Mouse (Mus musculus) layer of hippocampus, adult 18-20 months (tissue): ENCODE results near the gene Cd59b. TPM values are rescaled to one million over a fixed set of nuclear protein-coding genes. Genes with fewer than 3 reads are reported as not detected.
"Not testable (repeated sequence)": the region's sequence is repeated elsewhere in the genome, so short reads cannot be mapped to it uniquely, and the experiment has no call there.

Source experiments
- DNase-seq, 2 experiments: peaks; one replicate each; pipeline ENCODE4 v3.0.0; 2022; ENCODE audit warnings: low spot score in 2 of 2
- total RNA-seq, 2 experiments: library from RNA; stranded (reverse); gene quantifications; 2 replicates each; pipeline ENCODE4 v1.2.3; 2021

Gene Cd59b
- total RNA-seq, 2 experiments from 2014 or later, result 0.66 to 1.4 TPM

DNA sequence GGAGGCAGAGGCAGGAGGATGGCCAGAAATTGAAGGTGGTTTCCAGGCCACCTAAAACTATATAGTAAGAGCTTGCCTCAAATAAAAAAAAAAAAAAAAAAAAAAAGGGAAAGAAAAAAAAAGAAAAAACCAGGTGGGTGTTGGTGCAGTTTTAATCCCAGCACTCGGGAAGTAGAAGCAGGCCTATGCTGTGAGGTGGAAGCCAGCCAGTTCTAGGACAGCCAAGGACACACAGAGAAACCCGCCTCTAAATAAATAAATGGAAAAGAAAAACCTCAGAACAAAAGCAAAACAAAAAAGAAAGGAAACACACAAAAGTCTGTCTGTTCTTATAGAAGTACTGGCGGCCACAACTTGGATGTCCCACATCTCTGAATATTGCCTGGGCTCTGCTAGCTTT, 45.2 kb downstream of the Cd59b start:
- DNase-seq, result no peak

DNA sequence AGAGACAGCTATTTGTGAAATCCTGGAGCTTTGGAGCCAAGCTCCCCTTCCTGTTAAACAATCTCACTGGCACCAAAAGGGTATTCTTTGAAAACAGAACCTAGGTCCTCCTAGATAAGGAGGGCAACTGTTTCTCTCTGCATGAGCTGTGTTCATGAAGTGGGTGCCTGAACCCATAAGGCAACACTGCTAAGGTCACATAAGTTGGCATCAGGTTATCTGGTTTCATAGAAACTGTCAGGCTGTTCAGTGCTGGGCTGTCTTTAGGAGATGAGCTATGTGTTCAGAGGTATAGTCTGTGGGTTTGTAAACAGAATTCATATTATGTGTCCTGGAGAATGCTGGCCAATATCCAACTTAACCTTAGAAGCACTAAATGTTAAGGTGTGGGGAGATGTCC, 47.5 kb downstream of the Cd59b start:
- DNase-seq, result not testable (repeated sequence)

DNA sequence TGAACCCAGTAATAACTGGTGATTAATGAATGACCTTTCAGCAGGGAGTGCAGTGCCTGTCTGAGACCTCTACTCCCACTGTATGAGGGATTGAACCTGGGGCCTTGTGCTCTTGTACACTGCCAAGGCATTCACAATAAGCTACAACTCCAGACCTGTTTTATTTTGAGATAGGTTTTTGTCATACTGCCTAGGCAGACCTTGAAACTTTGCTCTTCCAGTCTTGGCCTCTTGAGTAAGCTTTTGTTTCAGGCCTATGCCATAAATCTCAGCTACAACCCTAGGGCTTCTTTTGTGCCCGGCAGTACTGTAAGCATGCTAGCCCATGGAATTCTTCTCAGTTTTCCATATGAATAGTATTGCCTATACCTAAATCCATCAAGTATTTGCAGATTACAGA, 49.4 kb downstream of the Cd59b start:
- DNase-seq, result no peak

DNA sequence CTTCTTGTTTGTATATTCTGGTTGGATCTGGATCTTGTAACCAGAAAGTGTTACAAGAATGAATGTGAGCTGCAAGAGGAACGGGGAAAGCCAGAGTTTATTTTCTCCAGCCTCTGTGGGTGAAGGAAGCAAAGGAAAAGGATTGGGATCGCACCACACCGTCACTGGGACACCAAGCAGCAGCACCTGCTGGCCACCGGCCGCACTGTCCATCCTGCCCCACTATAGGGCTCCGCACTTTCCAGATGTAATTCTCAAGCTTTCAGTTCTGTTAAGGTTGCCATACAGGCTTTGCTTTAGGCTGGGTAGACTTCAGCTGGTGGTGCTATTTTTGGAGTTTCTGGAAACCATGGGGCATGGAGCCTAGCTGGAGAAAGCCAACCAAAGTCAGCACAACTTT, 50.7 kb downstream of the Cd59b start:
- no peak for DNase-seq

DNA sequence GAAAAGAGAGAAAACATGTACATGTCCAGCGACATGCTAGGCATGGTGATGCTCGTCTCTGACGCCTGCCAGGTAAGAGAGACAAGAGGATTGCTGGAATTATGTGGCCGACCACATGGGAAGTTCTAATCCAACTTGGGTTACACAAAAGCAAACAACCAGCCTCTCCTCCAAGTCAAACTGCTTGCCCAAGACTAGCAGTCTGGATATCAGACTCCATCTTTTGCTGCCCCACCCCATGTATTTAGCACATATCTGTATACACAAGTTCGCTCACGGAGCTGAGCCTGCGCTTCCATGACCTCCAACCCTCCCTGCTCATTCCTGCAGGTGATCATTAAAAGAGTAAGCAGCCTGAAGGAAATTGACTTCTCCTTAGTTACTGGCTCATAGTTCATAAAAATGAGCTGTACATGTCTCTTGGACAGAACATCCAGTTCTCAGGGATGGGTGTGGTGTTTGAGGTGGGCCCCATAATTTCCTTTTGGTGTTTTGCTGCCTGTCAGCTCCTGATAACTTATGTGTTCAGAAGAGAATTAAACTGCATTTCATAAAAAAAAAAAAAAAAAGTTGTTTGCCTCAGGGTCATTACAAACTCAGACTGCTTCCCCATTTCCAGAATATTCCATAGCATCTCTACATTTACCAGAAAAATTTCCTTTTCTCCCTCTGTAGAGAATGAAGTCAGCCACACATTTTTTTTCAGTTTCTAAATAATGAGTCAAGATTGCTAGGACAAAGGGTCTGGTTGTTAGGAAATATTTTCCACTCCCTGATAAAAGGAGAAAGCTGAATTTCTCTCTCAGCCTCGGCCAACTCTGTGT, 52.2 kb downstream of the Cd59b start:
- no peak for DNase-seq

DNA sequence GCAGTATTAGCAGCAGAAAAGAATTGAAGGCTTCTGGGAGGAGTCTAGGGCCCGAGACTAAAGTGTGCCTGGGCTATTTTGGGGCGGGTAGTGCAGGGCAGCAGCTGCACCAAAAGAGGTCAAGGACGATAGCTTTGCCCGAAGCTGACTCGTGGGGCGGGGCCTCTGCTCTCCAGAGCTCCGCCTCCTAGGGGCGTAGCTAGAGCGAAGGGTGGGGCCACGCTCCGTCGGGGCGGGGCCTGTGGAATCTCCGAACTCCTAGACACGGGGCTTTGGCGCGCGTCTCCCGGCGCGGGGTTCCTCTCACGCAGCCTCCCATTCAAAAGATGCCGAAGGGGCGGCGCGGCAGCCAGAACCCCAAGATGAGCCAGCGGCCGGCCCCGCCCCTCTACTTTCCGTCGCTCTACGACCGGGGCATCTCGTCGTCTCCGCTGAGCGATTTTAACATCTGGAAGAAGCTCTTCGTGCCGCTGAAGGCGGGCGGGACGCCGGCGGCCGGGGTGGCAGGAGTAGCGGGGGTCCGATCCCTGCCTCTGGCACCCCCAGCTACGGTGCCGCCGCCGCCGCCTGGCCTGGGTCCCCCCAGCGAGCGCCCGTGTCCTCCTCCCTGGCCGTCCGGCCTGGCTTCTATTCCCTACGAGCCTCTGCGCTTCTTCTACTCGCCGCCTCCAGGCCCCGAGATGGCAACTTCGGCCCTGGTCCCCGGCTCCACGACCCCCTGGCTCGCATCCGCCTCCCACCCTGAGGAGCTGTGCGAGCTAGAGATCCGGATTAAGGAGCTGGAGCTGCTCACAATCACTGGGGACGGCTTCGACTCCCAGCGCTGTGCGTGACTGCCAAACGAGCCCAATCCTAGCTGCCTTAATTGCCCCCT, 53.1 kb downstream of the Cd59b start, which contains the start of gene A930018P22Rik:
TSS of gene A930018P22Rik (plus strand) at position 265 of the 874 bp plus-strand sequence.
- peak; percentile 81 to 90 for DNase-seq

DNA sequence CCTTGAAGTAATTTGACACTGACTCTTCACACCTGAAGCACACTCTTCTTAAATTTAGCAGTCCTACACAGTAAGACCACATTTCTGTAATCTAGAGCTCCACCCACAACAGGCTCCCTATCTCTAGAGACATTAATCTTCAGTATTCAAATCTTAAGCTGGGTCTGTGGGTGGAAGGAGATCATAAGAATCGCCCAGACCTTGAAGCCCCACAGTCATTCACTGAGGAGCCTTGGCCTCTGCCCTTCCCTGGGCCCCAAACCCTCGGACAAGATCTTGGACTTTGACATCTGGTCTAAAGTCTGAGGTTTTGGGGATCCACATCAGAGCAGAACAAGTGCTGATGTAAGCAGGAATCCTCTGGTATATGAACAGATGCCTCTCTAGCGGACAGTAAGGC, 53.9 kb downstream of the Cd59b start:
- no peak for DNase-seq

DNA sequence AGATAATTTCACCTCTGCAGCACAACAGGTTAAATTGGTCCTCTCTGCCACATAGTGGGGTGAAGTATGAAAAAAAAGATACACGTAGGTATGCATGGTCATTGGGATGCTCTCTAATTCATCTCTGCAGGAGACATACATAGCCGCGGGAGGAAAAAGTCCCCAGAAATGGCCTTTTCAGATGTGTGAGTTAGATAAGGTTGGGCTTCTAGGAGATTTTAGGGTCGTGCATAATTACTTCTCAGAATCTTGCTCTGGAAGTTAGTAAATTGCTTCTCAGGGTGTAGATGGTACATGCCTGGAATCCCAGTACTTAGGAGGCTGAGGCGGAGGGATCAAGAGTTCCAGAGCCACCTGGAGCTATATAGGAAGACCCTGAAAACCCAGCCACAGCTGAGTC, 54.4 kb downstream of the Cd59b start:
- DNase-seq, result no peak

DNA sequence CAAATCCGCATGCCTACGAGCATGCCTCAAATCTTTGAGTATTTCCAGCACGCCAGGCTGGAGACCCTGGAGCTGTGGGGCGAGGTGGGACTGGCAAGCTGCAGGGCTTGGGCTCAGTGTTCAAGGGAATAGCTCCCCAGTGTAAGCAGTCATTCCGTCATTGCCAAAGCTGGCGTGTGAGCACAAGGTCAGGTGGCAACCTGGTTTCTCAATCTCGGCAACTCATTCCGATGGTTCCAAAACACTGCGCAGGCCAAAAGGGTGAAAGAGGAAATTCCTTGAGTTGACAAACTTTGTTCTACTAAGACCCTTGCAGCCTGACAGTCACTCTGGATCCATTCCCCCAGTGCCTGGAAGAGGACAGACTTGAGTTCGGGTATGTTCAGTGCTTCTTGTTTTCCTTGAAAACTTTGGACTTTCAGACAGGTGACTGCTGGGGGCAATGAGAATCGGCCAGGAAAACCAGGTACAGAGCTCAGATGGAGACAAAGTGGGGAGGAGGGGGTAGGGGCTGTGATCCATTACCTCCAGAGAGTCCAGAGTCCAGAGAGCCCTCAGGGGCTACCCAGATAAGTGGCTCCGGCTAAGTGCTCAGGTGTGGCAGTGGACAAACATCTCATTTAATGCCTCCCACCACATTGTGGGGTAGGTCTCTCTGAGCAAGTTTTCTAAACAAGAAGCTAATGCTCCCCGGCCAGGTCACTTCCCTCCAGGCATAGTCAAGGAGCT, 59.3 kb downstream of the Cd59b start:
- no peak for DNase-seq

DNA sequence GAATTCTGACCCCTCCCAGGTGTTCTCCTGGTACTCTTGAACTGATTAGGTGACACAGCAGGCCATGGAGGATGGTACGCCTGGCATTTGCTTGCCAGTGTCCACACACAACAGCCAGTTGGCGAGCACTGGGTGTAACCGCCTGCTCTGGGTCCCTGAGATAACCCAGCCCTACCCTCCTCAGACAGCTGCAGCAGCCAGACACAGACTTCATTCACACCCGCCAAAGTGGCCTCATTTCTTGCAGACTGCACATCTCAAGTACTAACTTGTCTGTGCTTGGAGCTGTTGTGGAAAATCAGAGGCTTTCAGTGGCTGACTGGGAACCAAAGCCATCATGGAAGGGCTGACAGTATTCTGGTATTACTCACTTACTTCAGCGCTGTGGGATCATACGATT, 60.5 kb downstream of the Cd59b start:
- DNase-seq, result no peak

DNA sequence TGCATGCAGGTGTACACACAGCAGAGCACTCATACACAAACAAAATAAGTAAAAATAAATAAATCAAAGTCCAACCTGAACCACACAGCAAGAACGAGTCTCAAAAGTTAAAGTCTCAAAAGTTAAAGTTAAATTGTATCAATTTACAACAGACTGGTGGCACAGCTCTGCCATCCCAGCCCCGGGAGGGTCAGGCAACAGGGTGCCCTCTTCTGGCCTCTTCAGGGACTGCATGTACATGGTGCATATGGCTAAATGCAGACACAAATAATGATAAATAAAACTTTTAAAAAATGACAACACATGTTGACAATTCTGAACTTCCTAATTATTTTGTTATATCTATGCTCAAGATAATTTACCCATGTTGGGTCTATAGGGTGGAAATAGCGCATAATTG, 61.3 kb downstream of the Cd59b start:
- DNase-seq, result no peak

DNA sequence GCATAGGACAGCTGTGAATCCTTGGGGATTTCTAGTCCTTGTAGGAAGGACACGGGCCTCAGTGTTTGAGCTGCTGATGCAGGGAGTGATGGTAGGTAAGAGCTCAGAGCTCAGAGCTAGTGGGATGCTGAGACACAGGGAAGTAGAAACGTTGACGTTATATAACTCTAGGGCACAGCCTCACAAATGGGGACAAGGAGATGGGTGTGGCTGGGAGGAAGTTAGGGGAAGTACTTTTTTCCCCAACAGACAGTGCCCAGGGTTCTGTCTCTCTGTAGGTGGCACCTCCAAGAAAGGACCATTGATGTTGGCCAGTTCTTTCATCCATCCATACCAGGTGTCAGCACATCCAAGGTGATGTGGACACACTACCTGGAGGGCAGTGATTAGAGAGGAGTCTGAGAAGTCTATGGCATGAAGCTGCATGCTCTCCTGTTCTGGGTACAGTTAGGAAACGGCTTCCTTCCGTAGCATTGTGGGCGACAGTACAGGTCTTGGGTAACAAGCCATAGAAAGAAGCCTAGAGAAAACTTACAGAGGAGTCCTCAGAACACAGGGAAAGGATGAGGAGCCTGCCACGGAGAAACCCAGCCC, 62.7 kb downstream of the Cd59b start:
- no peak for DNase-seq

DNA sequence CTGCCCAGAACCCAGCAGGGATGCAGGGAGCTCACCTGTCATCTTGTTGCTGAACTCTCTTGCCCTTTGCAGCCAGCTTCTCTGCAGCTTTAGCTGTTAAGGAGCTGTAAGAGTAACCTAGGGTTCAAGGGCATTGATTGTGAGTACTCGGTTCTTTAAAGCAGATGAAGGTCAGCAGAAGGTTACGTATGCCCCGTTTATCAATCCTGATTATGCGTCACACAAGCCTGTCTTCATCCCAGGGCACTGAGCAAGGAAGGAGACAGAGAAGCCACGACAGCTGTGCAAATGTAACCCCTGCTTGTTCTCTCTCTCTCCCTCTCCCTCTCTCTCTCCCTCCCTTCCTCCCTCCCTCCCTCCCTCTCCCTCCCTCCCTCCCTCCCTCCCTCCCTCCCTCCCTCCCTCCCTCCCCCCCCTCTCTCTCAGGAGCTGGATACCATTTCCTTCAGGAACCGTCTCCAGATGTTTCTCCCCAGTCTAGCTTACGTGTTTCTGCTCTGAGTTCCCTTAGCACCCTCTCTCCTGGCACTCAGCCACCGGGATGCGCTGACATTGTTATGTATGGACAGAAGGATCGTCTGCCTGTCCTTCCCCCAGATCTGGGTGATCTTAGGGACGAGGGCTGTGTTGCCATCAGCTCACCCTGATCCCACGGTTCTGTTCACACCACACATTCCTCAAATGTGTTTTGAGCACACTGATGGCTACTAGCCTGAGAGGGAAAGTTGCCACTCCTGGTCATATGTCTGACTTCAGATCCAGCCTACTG, 63.6 kb downstream of the Cd59b start:
- no peak for DNase-seq

DNA sequence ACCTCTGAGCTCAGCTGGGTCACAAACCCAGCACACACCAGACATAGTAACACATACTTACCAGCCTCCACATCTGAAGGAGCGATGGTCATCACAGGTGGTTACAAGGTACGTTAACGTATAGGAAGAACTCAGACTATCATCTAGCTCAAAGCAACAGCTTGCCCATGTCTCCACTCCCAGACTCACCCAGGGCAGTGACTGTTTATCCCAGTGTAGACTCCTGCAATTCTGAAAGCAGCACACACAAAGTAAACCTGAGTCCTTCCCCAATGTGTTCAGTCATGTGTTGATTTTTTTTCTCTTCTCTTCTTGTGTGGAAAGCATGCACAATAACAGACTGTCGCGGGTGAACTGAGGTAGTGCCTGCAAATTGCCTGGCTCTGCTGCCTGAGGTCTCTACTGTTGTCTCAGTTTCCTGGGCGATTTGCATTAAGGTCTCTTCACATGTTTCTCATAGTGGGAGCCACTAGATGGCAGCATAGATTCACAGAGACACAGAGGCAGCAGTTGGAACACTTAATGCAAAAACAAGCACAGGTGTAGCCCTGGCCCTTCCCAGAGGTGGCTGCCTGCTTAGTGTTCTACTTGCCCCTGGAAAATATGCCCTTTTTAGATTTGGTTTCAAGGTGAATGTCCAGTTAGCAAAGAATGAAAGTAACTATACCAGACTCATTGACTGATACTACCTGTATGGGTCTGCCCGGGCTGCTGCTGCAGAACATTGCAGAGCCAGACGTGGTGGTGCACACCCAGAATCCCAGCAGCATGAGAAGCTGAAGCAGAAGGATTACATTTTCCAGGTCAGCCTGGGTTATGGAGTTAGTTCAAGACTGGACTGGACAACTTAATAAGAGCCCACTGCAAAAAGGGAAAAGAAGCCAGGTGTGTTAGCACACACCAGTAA, 64.8 kb downstream of the Cd59b start:
- peak; percentile 67 to 86 for DNase-seq

DNA sequence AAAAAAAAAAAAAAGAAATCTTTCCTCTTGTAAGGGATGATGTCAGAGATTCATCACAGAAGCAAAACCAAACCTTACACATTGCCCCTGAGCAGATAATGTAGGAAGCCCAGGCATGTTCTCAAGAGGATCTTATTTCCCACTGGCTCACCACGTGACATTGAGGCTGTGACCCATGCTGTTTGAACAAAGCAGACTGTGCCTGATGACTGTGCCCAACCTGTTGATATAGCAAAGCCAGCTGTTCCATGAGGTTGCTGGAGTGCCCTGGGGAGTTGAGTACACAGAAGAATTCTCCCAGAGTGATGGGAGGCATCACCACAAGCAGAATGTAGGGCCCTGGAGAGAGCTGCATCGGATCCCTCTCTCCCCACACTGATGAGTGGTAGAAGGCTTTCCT, 66.3 kb downstream of the Cd59b start:
- DNase-seq, result no peak
